ENCODE assay signal across 9 mouse cellular contexts in genomic region chr1:39344981-39345600, GRCm38 (mm10). TPM values are rescaled to one million over a fixed set of nuclear protein-coding genes. Genes with fewer than 3 reads are reported as not detected.
DNase-seq lines count a peak whose midpoint lies in the region.
"Had no signal": no experiment of that assay in that cellular context is flagged by ENCODE, and none has a peak within 500 bp of the region (broad histone marks: within the 10 kb centered on the region; RNA-seq: fewer than 3 reads in every experiment).

No protein-coding gene starts in this region.

- intact Hi-C loops in heart, postnatal 25 days (cut with DNase I) = no loop called here

- 61% methylated on average over 21 of the region's 21 CpGs for WGBS in embryonic facial prominence, embryonic 10.5 days

- peak; percentile 23 for DNase-seq in heart, postnatal 4 days
- no peak for DNase-seq in heart, postnatal 25 days (ENCODE audit: low spot score)
- DNase-seq in right cerebral cortex, postnatal 14 days = peak; percentile 43
- DNase-seq in right cerebral cortex, postnatal 36 days (ENCODE audit: low spot score in 2 of 2) = no peak
- DNase-seq in embryonic facial prominence, embryonic 10.5 days (ENCODE audit: low spot score) = peak; percentile 21
- DNase-seq in thymus, postnatal 14 days = peak; percentile 63
- DNase-seq in adipocyte (ENCODE audit: low spot score) = no peak
- DNase-seq in ovary, adult 18-20 months (ENCODE audit: low spot score) = no peak
- DNase-seq: left cerebral cortex, postnatal 4 days had no signal

- H3K9me3 ChIP-seq in embryonic facial prominence, embryonic 10.5 days = no peaks in the 10 kb centered on the region

- no peaks in the 10 kb centered on the region for H3K4me1 ChIP-seq in embryonic facial prominence, embryonic 10.5 days

- no peak overlapping the region for H3K4me3 ChIP-seq in embryonic facial prominence, embryonic 10.5 days

- H3K27ac ChIP-seq in embryonic facial prominence, embryonic 10.5 days (replicated peaks) = no peak overlapping the region

- peaks cover 15% of the 10 kb centered on the region; the same call in 1 of the 2 replicates for H3K27me3 ChIP-seq in embryonic facial prominence, embryonic 10.5 days (replicated peaks; ENCODE audit: low read depth, poor library complexity, severe bottlenecking)

- H3K36me3 ChIP-seq in embryonic facial prominence, embryonic 10.5 days (replicated peaks) = no peaks in the 10 kb centered on the region

RNA-seq across cellular contexts. Expression of gene Rpl31, which starts 22.6 kb away (rescaled TPM):
- 100 to 1,000 TPM; 810 to 867 TPM for total RNA-seq in heart, postnatal 4 days (2021)
- total RNA-seq in heart, postnatal 25 days (2021) = 100 to 1,000 TPM; 552 to 590 TPM
- polyA plus RNA-seq in embryonic facial prominence, embryonic 10.5 days (2016; fragmentation: Nextera tagmentation; extraction: Ambion mirVana) = 487 and 499 TPM in 2 replicates

Comparison
In these comparisons a context has a peak if more than half of its experiments do, and no peak if none do; other contexts are left out.
1. DNase-seq: peak in heart, postnatal 4 days (single experiment), right cerebral cortex, postnatal 14 days (single experiment), embryonic facial prominence, embryonic 10.5 days (single experiment) and thymus, postnatal 14 days (single experiment); none in heart, postnatal 25 days (single experiment), right cerebral cortex, postnatal 36 days (0 of 2), adipocyte (single experiment) and ovary, adult 18-20 months (single experiment).